Mouse (Mus musculus) midbrain, postnatal 0 days (tissue): ENCODE data around the gene Tmem266. TPM values are rescaled to one million over a fixed set of nuclear protein-coding genes. Genes with fewer than 3 reads are reported as not detected.

Source experiments
- ATAC-seq: fragments of 200-750 bp; cut with Nextera tagmentation; 2 replicates; pipeline ENCODE4 v1.8.0; 2017; ENCODE audit warnings: moderate number of reproducible peaks, mild to moderate bottlenecking, moderate TSS enrichment, moderate library complexity; ENCODE audit not compliant: low FRiP score
- DNase-seq: peaks from one replicate; pipeline ENCODE4 v3.0.0-alpha.2; 2015; ENCODE audit warnings: low spot score
- H3K27ac ChIP-seq: fragments of 300-500 bp; sonication (generic); 2 replicates; pipeline ENCODE4 v1.5.1; 2014; ENCODE audit warnings: low read depth, mild to moderate bottlenecking, low read length, mixed read lengths
- H3K27me3 ChIP-seq: fragments of 300-500 bp; sonication (generic); 2 replicates; pipeline ENCODE4 v1.6.1; 2014; ENCODE audit warnings: low read length, control low read depth, mixed read lengths; ENCODE audit not compliant: insufficient read depth
- H3K36me3 ChIP-seq: fragments of 300-500 bp; sonication (generic); 2 replicates; pipeline ENCODE4 v1.6.1; 2014; ENCODE audit warnings: low read length, control low read depth, mixed read lengths; ENCODE audit not compliant: insufficient read depth
- H3K4me1 ChIP-seq: fragments of 300-500 bp; sonication (generic); 2 replicates; pipeline ENCODE4 v1.6.1; 2014; ENCODE audit warnings: mild to moderate bottlenecking, control low read depth, antibody characterized with exemption, low read length, mixed read lengths; ENCODE audit not compliant: insufficient read depth
- H3K4me2 ChIP-seq: fragments of 300-500 bp; sonication (generic); 2 replicates; pipeline ENCODE4 v1.6.1; 2014; ENCODE audit warnings: low read depth, mild to moderate bottlenecking, low read length, mixed read lengths; ENCODE audit not compliant: poor library complexity, severe bottlenecking
- H3K4me3 ChIP-seq: fragments of 300-500 bp; sonication (generic); 2 replicates; pipeline ENCODE4 v1.5.1; 2014; ENCODE audit warnings: low read depth, mild to moderate bottlenecking, low read length, moderate library complexity
- H3K9ac ChIP-seq: fragments of 300-500 bp; sonication (generic); replicated peaks from 2 replicates; pipeline ENCODE4 v1.6.1; 2014; ENCODE audit warnings: mild to moderate bottlenecking, low read length, moderate library complexity, mixed read lengths; ENCODE audit not compliant: poor library complexity, severe bottlenecking
- H3K9me3 ChIP-seq: fragments of 300-500 bp; sonication (generic); 2 replicates; pipeline ENCODE4 v1.6.1; 2016; ENCODE audit warnings: low read length, control low read depth
- CTCF ChIP-seq: IDR thresholded peaks from 2 replicates; pipeline ENCODE4 v1.5.1; 2016; ENCODE audit warnings: antibody characterized with exemption, mild to moderate bottlenecking
- WGBS: fragments of 180-500 bp; shearing (Covaris S2); extraction: QIAGEN DNeasy Blood & Tissue Kit; methylation state at CpG from one replicate; pipeline ENCODE4 v1.1.7; 2014; 5-methylcytosine and 5-hydroxymethylcytosine counted together
- polyA plus RNA-seq: library from polyadenylated mRNA; unstranded; fragments of >200 nt; fragmentation: Nextera tagmentation; extraction: Ambion mirVana; gene quantifications from 2 replicates; pipeline ENCODE4 v1.2.1, GENCODE M21; 2015
- total RNA-seq: library from RNA; depleted of rRNA; stranded (reverse); fragments of >200 nt; gene quantifications from 2 replicates; pipeline ENCODE4 v1.2.3, GENCODE M21; 2014

Tmem266 gene
- total and polyA plus RNA-seq, 2 experiments from 2014 or later = 7.3 to 12.5 TPM

DNA sequence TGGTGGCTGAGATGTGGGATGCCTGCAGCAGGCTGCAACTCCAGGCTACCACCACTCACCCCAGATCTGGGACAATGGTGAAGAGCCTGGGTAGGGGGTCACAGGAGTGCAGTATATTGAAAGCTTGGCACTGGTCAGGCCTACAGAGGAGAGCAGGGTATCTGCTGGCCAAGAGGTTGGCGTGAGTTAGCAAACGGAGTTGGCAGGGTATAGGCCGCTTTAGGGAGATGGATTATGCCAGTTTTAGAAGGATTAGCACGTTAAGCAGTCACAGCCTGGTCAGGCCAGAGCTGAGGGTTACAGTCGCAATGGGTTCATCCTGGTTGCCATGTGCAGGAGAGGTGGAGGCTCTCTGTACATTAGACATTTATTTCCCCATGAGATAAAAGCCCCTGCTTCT, 107.2 kb downstream of the Tmem266 start:
- H3K9ac ChIP-seq = no peak overlapping the region
- H3K4me1 ChIP-seq = no peaks in the 10 kb centered on the region
- no peak overlapping the region for H3K4me3 ChIP-seq
- no peaks in the 10 kb centered on the region for H3K9me3 ChIP-seq
- TF ChIP-seq CTCF = no peak
- H3K4me2 ChIP-seq = no peak overlapping the region
- H3K27me3 ChIP-seq = no peaks in the 10 kb centered on the region
- no peak overlapping the region for H3K27ac ChIP-seq
- ATAC-seq (no peak), DNase-seq (no peak)
- no peaks in the 10 kb centered on the region for H3K36me3 ChIP-seq
- WGBS = 62% methylated on average over 5 of the region's 5 CpGs

DNA sequence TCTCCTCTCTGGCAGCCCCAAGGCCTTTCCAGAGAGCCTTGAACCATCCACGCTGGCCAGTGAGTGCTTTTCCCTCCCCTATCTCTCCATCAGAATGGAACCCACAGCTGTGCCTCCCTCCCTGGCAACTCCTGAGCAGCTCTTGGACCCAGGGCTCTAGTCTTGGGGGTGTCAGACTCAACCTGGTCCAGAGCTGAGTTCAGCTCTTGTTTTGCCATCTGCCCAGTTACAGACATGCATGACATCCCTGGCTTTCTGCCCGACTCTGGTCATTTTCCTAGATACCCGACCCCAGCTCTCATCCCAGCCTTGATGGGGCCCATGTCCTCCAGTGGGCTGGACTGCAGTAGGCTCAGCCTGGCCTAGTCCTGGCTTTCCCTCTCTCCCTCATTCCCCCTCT, 111.7 kb downstream of the Tmem266 start:
- WGBS = 72% methylated on average over 3 of the region's 3 CpGs
- Histone ChIP-seq H3K36me3 (no peaks in the 10 kb centered on the region), H3K4me2 (no peak overlapping the region), H3K9ac (no peak overlapping the region), H3K4me1 (no peaks in the 10 kb centered on the region), H3K9me3 (no peaks in the 10 kb centered on the region), H3K4me3 (no peak overlapping the region), H3K27ac (no peak overlapping the region), H3K27me3 (no peaks in the 10 kb centered on the region)
- DNase-seq = no peak
- no peak for TF ChIP-seq CTCF
- no peak for ATAC-seq

DNA sequence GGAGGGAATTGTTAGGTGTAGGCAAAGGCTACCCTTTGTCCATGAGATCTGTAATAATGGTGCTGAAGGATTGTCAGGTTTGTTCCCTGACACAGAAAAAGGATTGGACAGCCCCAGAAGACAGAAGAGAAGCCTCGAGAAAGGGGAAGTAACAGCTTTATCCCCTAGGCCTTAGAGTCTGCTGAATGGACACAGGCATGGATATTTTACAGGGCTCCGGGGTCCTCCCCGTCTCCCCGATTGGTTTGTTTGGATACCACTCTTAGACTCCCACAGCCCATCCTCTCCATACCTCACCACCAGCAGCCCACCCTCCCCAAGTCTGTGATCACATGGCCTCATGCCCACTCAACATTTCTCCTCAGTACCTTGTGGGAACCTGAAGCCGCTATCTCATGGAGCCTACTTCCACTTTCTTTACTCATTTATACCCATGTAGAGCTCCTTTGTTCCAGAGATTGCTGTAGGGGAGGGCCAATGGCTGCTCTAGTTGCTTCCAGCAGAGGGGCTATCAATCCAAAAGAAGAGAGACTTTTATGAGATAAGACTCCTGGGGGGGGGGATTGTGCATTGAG, 112.6 kb downstream of the Tmem266 start:
- ATAC-seq (no peak), DNase-seq (no peak)
- H3K4me1 ChIP-seq = no peaks in the 10 kb centered on the region
- no peaks in the 10 kb centered on the region for H3K27me3 ChIP-seq
- WGBS = 98% methylated on average over 5 of the region's 5 CpGs
- no peaks in the 10 kb centered on the region for H3K9me3 ChIP-seq
- no peak for TF ChIP-seq CTCF
- H3K4me3 ChIP-seq = no peak overlapping the region
- no peak overlapping the region for H3K9ac ChIP-seq
- H3K27ac ChIP-seq = no peak overlapping the region
- no peak overlapping the region for H3K4me2 ChIP-seq
- no peaks in the 10 kb centered on the region for H3K36me3 ChIP-seq

DNA sequence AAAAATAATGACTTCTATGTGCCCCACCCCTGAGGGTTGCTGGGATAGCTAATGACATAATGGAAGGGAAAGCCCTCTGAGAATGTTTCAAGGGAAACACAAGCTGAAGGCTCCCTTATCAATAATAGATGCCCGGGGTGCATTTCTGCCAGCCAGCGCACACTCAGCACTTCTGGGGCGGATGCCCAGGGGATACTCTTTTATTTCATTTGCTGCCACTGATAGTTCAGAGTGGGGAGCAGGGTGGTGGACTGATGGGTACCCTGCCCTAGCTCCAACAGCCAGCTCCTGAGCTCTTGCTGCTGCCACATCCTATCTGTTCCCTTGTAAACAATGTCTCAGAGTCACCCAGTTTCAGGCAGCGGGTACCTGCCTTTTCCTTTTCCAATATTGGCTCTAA, 120.8 kb downstream of the Tmem266 start:
- DNase-seq (no peak), ATAC-seq (no peak)
- Histone ChIP-seq H3K36me3 (no peaks in the 10 kb centered on the region), H3K9ac (no peak overlapping the region), H3K9me3 (no peaks in the 10 kb centered on the region), H3K27me3 (no peaks in the 10 kb centered on the region), H3K4me2 (no peak overlapping the region), H3K4me1 (no peaks in the 10 kb centered on the region), H3K27ac (no peak overlapping the region), H3K4me3 (no peak overlapping the region)
- no peak for TF ChIP-seq CTCF
- WGBS = 80% methylated on average over 4 of the region's 4 CpGs

DNA sequence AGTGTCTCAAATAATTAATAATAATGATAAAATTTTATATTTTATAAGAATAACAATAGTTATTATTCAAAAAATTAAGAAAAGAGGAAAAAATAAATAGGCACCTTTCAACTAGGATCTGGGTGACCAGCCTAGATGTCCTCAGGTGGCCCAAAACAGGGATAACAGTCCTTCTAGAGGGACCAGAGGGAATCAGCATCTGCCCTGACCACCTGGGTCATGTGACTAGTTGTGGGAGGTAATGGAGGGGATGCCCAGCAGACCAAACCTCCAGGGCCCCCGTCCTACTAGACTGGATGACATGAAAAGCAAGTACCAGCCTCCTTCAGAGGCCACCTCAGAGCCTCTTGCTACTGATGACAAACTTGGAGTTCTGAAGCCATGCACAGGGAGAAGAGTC, 122.4 kb downstream of the Tmem266 start:
- Histone ChIP-seq H3K4me2 (no peak overlapping the region), H3K4me1 (no peaks in the 10 kb centered on the region), H3K27ac (no peak overlapping the region), H3K9me3 (no peaks in the 10 kb centered on the region), H3K4me3 (no peak overlapping the region), H3K36me3 (no peaks in the 10 kb centered on the region; the same call in 1 of the 2 replicates), H3K9ac (no peak overlapping the region), H3K27me3 (no peaks in the 10 kb centered on the region)
- TF ChIP-seq CTCF = no peak
- WGBS = 59% methylated on average over 1 of the region's 1 CpGs
- DNase-seq (no peak), ATAC-seq (no peak)

DNA sequence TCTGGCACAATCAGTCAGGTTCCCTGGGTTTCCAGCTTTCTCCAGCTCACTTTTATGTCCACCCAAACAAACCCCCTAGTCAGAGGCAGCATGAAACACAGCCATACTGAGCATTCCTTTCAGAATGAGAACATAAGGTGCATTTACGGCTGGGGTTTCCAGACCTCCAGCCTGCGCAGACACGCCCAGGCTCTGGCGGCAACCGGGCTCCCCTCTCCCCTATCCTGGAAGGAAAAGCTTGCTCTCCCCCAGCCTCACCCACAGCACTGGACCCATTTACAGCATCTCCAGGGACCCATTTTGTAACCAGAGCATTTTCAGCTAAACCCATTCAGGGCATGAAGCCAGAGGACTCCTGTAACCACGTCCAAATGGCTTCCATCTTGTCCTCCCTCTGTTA, 123.3 kb downstream of the Tmem266 start:
- no peak overlapping the region for H3K4me3 ChIP-seq
- no peak overlapping the region for H3K4me2 ChIP-seq
- H3K27ac ChIP-seq = no peak overlapping the region
- H3K27me3 ChIP-seq = no peaks in the 10 kb centered on the region
- no peaks in the 10 kb centered on the region for H3K4me1 ChIP-seq
- H3K9me3 ChIP-seq = no peaks in the 10 kb centered on the region
- H3K36me3 ChIP-seq = no peaks in the 10 kb centered on the region; the same call in 1 of the 2 replicates
- ATAC-seq (no peak), DNase-seq (no peak)
- WGBS = 88% methylated on average over 6 of the region's 6 CpGs
- H3K9ac ChIP-seq = no peak overlapping the region
- TF ChIP-seq CTCF = no peak
